Mouse (Mus musculus): ENCODE data around the gene Rhoh.

GRCm38 (mm10) chr5:65888998-65889397, 28.0 kb downstream of the Rhoh start:
- TF ChIP-seq CTCF (IDR thresholded peaks at IDR 0.05; ENCODE audit: low read depth): no peak
- TF ChIP-seq EP300 (IDR thresholded peaks at IDR 0.05; ENCODE audit: low read depth): no peak

All from liver, postnatal 0 days (tissue).